Mouse (Mus musculus) lung, embryonic 14.5 days (tissue): ENCODE results near the gene Arhgap27. TPM values are rescaled to one million over a fixed set of nuclear protein-coding genes. Genes with fewer than 3 reads are reported as not detected.
"Not testable (repeated sequence)": the region's sequence is repeated elsewhere in the genome, so short reads cannot be mapped to it uniquely, and the experiment has no call there.

ENCODE experiments used
- ATAC-seq: fragments of 200-750 bp; cut with Nextera tagmentation; 2 replicates; pipeline ENCODE4 v1.8.0; 2017; ENCODE audit warnings: mild to moderate bottlenecking, moderate TSS enrichment, moderate library complexity; ENCODE audit not compliant: insufficient read depth
- DNase-seq: peaks from one replicate; pipeline ENCODE4 v3.0.0-alpha.2; 2015
- H3K27ac ChIP-seq: fragments of 300-500 bp; sonication (generic); 2 replicates; pipeline ENCODE4 v1.5.1; 2014; ENCODE audit warnings: low read depth, mild to moderate bottlenecking, moderate library complexity
- H3K27me3 ChIP-seq: fragments of 300-500 bp; sonication (generic); 2 replicates; pipeline ENCODE4 v1.6.1; 2014; ENCODE audit warnings: low read length, control low read depth; ENCODE audit not compliant: insufficient read depth
- H3K36me3 ChIP-seq: fragments of 300-500 bp; sonication (generic); 2 replicates; pipeline ENCODE4 v1.6.1; 2014; ENCODE audit warnings: control low read depth; ENCODE audit not compliant: insufficient read depth
- H3K4me1 ChIP-seq: fragments of 300-500 bp; sonication (generic); 2 replicates; pipeline ENCODE4 v1.6.1; 2014; ENCODE audit warnings: antibody characterized with exemption, control low read depth; ENCODE audit not compliant: insufficient read depth
- H3K4me2 ChIP-seq: fragments of 300-500 bp; sonication (generic); 2 replicates; pipeline ENCODE4 v1.6.1; 2014; ENCODE audit warnings: mild to moderate bottlenecking
- H3K4me3 ChIP-seq: fragments of 300-500 bp; sonication (generic); 2 replicates; pipeline ENCODE4 v1.5.1; 2014; ENCODE audit warnings: low read depth, low read length
- H3K9ac ChIP-seq: fragments of 300-500 bp; sonication (generic); 2 replicates; pipeline ENCODE4 v1.6.1; 2014
- H3K9me3 ChIP-seq: fragments of 300-500 bp; sonication (generic); 2 replicates; pipeline ENCODE4 v1.6.1; 2016; ENCODE audit warnings: low read depth, low read length, control low read depth
- CTCF ChIP-seq: IDR thresholded peaks from 2 replicates; pipeline ENCODE4 v1.5.1; 2016; ENCODE audit warnings: antibody characterized with exemption, low read depth
- WGBS: fragments of 180-500 bp; shearing (Covaris S2); extraction: QIAGEN DNeasy Blood & Tissue Kit; methylation state at CpG from one replicate; pipeline ENCODE4 v1.1.7; 2014; 5-methylcytosine and 5-hydroxymethylcytosine counted together
- polyA plus RNA-seq: library from polyadenylated mRNA; unstranded; fragments of >200 nt; fragmentation: Nextera tagmentation; extraction: Ambion mirVana; gene quantifications from 2 replicates; pipeline ENCODE4 v1.2.1, GENCODE M21; 2014

Arhgap27 gene
- polyA plus RNA-seq, 1 experiment from 2014 or later, result 20.6 TPM

DNA sequence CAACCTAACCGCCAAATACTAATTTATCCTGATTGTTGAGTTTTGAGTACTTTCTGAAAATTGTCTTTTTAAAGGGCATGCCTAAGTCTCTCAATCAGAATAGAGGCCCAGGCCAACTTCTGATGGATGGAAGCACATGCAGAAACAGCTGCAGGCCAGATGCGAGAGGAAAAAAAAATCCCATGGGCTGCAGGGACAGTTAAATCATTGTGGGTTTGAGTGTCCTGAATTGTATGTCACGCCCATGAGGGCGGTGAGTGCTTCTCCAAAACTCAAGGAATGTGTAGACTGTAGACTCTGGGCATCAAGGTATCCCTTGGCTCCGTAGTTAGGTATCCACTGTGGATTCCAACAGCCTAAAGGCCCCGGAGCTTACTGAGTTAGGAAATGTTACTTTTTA is 69.4 kb downstream of the Arhgap27 start:
- TF ChIP-seq CTCF, result no peak
- H3K4me1 ChIP-seq, result peaks cover 16% of the 10 kb centered on the region; the same call in 1 of the 2 replicates
- H3K27ac ChIP-seq, result no peak overlapping the region
- H3K36me3 ChIP-seq, result no peaks in the 10 kb centered on the region
- H3K9me3 ChIP-seq, result no peaks in the 10 kb centered on the region
- H3K4me2 ChIP-seq, result no peak overlapping the region
- no peak overlapping the region for H3K9ac ChIP-seq
- H3K4me3 ChIP-seq, result no peak overlapping the region
- ATAC-seq (no peak), DNase-seq (peak; percentile 17)
- 63% methylated on average over 6 of the region's 6 CpGs for WGBS
- H3K27me3 ChIP-seq, result no peaks in the 10 kb centered on the region

GRCm38 (mm10) chr11:103292890-103293287 is 70.6 kb downstream of the Arhgap27 start:
- H3K4me1 ChIP-seq, result peaks cover 16% of the 10 kb centered on the region; the same call in 1 of the 2 replicates
- H3K27ac ChIP-seq, result peak overlapping the region; percentile 34; the same call in 1 of the 2 replicates
- no peak overlapping the region for H3K9ac ChIP-seq
- no peaks in the 10 kb centered on the region for H3K9me3 ChIP-seq
- 61% methylated on average over 5 of the region's 5 CpGs for WGBS
- no peak overlapping the region for H3K4me3 ChIP-seq
- ATAC-seq, result no peak
- no peak for DNase-seq
- no peaks in the 10 kb centered on the region for H3K36me3 ChIP-seq
- no peak overlapping the region for H3K4me2 ChIP-seq
- no peaks in the 10 kb centered on the region for H3K27me3 ChIP-seq
- no peak for TF ChIP-seq CTCF

DNA sequence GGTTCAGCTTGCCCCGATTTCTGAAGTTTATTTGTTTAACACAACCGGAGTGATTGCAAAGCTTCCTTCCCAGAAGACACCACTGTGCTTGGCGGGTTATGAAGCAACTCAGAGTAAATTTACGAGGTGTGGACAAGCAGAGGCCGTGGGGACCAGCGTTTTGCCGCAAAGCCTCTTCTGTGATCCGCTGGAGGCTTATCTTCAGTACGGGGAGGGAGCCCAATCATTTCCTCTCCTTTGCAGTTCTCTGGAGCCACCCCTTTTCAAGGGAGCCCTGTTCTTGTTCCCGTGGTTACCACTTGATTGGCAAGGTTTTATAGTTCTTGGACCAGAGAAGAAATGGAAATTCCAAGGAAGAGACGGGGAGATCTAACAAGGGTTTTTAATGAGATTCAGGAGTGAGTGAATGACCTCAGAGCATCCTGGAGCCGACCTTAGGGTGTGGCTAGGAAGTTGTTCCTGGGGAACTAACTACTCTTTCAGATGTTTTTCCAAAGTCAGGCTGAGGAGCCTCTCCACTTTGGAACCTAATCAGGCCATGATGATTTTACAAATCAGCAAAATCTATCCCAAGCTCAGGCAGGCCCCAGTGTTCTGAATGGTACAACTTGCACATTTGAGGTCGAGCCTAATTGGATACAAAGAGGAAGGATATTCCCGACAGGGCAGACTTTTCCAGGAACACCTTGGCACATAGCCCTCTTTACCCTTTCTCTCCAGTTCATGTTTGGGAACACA is 71.2 kb downstream of the Arhgap27 start:
- Histone ChIP-seq H3K36me3 (no peaks in the 10 kb centered on the region), H3K4me3 (no peak overlapping the region), H3K4me2 (no peak overlapping the region), H3K4me1 (peaks cover 16% of the 10 kb centered on the region; the same call in 1 of the 2 replicates), H3K9ac (no peak overlapping the region), H3K9me3 (no peaks in the 10 kb centered on the region), H3K27ac (peak overlapping the region; percentile 34; the same call in 1 of the 2 replicates), H3K27me3 (no peaks in the 10 kb centered on the region)
- WGBS, result 6% methylated on average over 14 of the region's 14 CpGs
- no peak for TF ChIP-seq CTCF
- DNase-seq (peak; percentile 86), ATAC-seq (peak; percentile 91)

DNA sequence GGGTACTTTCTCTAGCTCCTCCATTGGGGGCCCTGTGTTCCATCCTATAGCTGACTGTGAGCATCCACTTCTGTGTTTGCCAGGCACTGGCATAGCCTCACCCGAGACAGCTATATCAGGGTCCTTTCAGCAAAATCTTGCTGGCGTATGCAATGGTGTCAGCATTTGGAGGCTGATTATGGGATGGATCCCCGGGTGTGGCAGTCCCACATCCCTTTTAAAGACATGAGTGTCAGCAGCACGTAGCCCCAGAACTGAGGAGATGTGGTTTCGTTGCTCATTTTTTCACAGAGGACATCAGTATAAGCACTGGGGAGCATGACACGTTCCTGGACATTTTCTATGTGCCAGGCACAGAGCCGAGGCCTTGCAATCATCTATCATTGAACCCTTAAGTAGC is 72.7 kb downstream of the Arhgap27 start:
- not testable (repeated sequence) for H3K36me3 ChIP-seq, H3K27ac ChIP-seq, H3K9ac ChIP-seq, H3K4me3 ChIP-seq, ATAC-seq, H3K4me2 ChIP-seq, DNase-seq, H3K27me3 ChIP-seq, H3K9me3 ChIP-seq
- WGBS, result 79% methylated on average over 7 of the region's 7 CpGs
- H3K4me1 ChIP-seq, result peaks cover 20% of the 10 kb centered on the region; the same call in 1 of the 2 replicates

GRCm38 (mm10) chr11:103288291-103288963 is 75.1 kb downstream of the Arhgap27 start:
- Histone ChIP-seq H3K4me2 (no peak overlapping the region), H3K27me3 (no peaks in the 10 kb centered on the region), H3K4me3 (no peak overlapping the region), H3K4me1 (peaks cover 20% of the 10 kb centered on the region; the same call in 1 of the 2 replicates), H3K9ac (0 out of 2 replicates have a peak overlapping the region, but pooled peaks have one; percentile 6), H3K9me3 (no peaks in the 10 kb centered on the region), H3K27ac (no peak overlapping the region), H3K36me3 (no peaks in the 10 kb centered on the region)
- ATAC-seq (no peak), DNase-seq (no peak)
- 58% methylated on average over 16 of the region's 16 CpGs for WGBS
- no peak for TF ChIP-seq CTCF

DNA sequence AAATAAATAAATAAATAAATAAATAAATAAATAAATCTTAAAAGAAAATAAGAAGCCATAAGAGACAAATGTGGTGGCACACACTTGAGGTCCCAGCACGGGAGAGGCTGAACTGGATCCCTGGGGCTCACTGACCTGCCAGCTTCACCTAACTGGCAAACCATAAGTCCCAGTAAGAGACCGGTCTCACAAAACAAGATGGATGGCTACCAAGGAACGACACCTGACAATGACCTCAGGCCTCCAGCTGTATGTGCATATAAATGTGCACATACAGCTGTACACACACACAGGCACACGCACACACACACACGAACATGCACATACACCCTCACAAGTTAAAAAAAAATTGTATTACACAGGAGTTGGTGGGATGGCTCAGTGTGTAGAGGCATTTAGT is 76.6 kb downstream of the Arhgap27 start:
- Histone ChIP-seq H3K9ac (no peak overlapping the region), H3K4me3 (no peak overlapping the region), H3K36me3 (no peaks in the 10 kb centered on the region), H3K4me2 (no peak overlapping the region), H3K4me1 (peaks cover 10% of the 10 kb centered on the region; the same call in 1 of the 2 replicates), H3K27ac (no peak overlapping the region), H3K9me3 (no peaks in the 10 kb centered on the region), H3K27me3 (no peaks in the 10 kb centered on the region)
- ATAC-seq (no peak), DNase-seq (no peak)
- 86% methylated on average over 5 of the region's 5 CpGs for WGBS
- TF ChIP-seq CTCF, result no peak

DNA sequence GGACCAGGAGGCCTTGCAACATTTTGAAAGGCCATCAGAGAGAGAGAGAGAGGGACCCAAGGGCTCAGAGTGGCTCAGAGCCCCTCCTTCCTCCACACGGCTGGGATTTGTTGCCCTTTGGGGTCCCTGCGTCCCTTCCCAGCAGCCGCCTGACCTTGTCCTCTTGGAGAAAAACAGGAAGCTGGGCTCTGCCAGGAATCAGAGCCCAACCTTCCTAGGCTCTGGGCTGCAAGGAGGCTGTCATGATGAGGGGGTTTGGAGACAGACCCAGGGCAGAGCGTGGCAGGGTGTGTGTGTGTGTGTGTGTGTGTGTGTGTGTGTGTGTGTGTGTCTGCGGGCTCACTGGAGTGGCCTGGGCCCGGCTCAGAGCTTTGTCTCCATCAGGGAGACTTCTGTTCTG is 77.5 kb downstream of the Arhgap27 start:
- ATAC-seq (peak; percentile 79), DNase-seq (peak; percentile 76)
- no peaks in the 10 kb centered on the region for H3K27me3 ChIP-seq
- TF ChIP-seq CTCF, result no peak
- H3K9me3 ChIP-seq, result no peaks in the 10 kb centered on the region
- no peak overlapping the region for H3K4me3 ChIP-seq
- no peak overlapping the region for H3K9ac ChIP-seq
- peak overlapping the region; percentile 76 for H3K27ac ChIP-seq
- 20% methylated on average over 6 of the region's 6 CpGs for WGBS
- H3K4me2 ChIP-seq, result no peak overlapping the region
- H3K4me1 ChIP-seq, result 0 out of 2 replicates have a peak, but pooled peaks cover 4% of the 10 kb centered on the region
- H3K36me3 ChIP-seq, result no peaks in the 10 kb centered on the region
